Mouse (Mus musculus) lung, embryonic 14.5 days (tissue): ENCODE measurements around the gene Pdrg1. TPM values are rescaled to one million over a fixed set of nuclear protein-coding genes. Genes with fewer than 3 reads are reported as not detected.
A peak's percentile ranks its signal among the peaks of the same experiment; 100 is the strongest.

Experiments
- ATAC-seq: fragments of 200-750 bp; cut with Nextera tagmentation; 2 replicates; pipeline ENCODE4 v1.8.0; 2017; ENCODE audit warnings: mild to moderate bottlenecking, moderate TSS enrichment, moderate library complexity; ENCODE audit not compliant: insufficient read depth
- DNase-seq: peaks from one replicate; pipeline ENCODE4 v3.0.0-alpha.2; 2015
- H3K27ac ChIP-seq: fragments of 300-500 bp; sonication (generic); 2 replicates; pipeline ENCODE4 v1.5.1; 2014; ENCODE audit warnings: low read depth, mild to moderate bottlenecking, moderate library complexity
- H3K27me3 ChIP-seq: fragments of 300-500 bp; sonication (generic); 2 replicates; pipeline ENCODE4 v1.6.1; 2014; ENCODE audit warnings: low read length, control low read depth; ENCODE audit not compliant: insufficient read depth
- H3K36me3 ChIP-seq: fragments of 300-500 bp; sonication (generic); 2 replicates; pipeline ENCODE4 v1.6.1; 2014; ENCODE audit warnings: control low read depth; ENCODE audit not compliant: insufficient read depth
- H3K4me1 ChIP-seq: fragments of 300-500 bp; sonication (generic); 2 replicates; pipeline ENCODE4 v1.6.1; 2014; ENCODE audit warnings: antibody characterized with exemption, control low read depth; ENCODE audit not compliant: insufficient read depth
- H3K4me2 ChIP-seq: fragments of 300-500 bp; sonication (generic); 2 replicates; pipeline ENCODE4 v1.6.1; 2014; ENCODE audit warnings: mild to moderate bottlenecking
- H3K4me3 ChIP-seq: fragments of 300-500 bp; sonication (generic); 2 replicates; pipeline ENCODE4 v1.5.1; 2014; ENCODE audit warnings: low read depth, low read length
- H3K9ac ChIP-seq: fragments of 300-500 bp; sonication (generic); 2 replicates; pipeline ENCODE4 v1.6.1; 2014
- H3K9me3 ChIP-seq: fragments of 300-500 bp; sonication (generic); 2 replicates; pipeline ENCODE4 v1.6.1; 2016; ENCODE audit warnings: low read depth, low read length, control low read depth
- CTCF ChIP-seq: IDR thresholded peaks from 2 replicates; pipeline ENCODE4 v1.5.1; 2016; ENCODE audit warnings: antibody characterized with exemption, low read depth
- WGBS: fragments of 180-500 bp; shearing (Covaris S2); extraction: QIAGEN DNeasy Blood & Tissue Kit; methylation state at CpG from one replicate; pipeline ENCODE4 v1.1.7; 2014; 5-methylcytosine and 5-hydroxymethylcytosine counted together
- polyA plus RNA-seq: library from polyadenylated mRNA; unstranded; fragments of >200 nt; fragmentation: Nextera tagmentation; extraction: Ambion mirVana; gene quantifications from 2 replicates; pipeline ENCODE4 v1.2.1, GENCODE M21; 2014

The Pdrg1 gene
- polyA plus RNA-seq, 1 experiment from 2014 or later, result 56.8 TPM

- Histone ChIP-seq H3K9me3 (no peaks in the 10 kb centered on the region), H3K36me3 (peaks cover 11% of the 10 kb centered on the region; the same call in 1 of the 2 replicates), H3K27ac (no peak overlapping the region), H3K27me3 (no peaks in the 10 kb centered on the region), H3K4me1 (no peaks in the 10 kb centered on the region), H3K4me3 (no peak overlapping the region), H3K4me2 (no peak overlapping the region), H3K9ac (no peak overlapping the region)
- WGBS, result 75% methylated on average over 15 of the region's 15 CpGs
- ATAC-seq (no peak), DNase-seq (no peak)
- no peak for TF ChIP-seq CTCF
Observed at GRCm38 (mm10) chr2:153002492-153003248, 12.6 kb downstream of the Pdrg1 start.

GRCm38 (mm10) chr2:152997046-152997445, 18.2 kb downstream of the Pdrg1 start:
- no peak for TF ChIP-seq CTCF
- no peak for DNase-seq
- ATAC-seq, result no peak
- WGBS, result 66% methylated on average over 4 of the region's 4 CpGs
- Histone ChIP-seq H3K4me2 (no peak overlapping the region), H3K9me3 (no peaks in the 10 kb centered on the region), H3K27me3 (no peaks in the 10 kb centered on the region), H3K27ac (no peak overlapping the region), H3K4me1 (no peaks in the 10 kb centered on the region), H3K9ac (no peak overlapping the region), H3K4me3 (no peak overlapping the region), H3K36me3 (no peaks in the 10 kb centered on the region)

GRCm38 (mm10) chr2:152991529-152991928, 23.7 kb downstream of the Pdrg1 start:
- H3K4me3 ChIP-seq, result no peak overlapping the region
- WGBS, result 82% methylated on average over 9 of the region's 9 CpGs
- H3K4me2 ChIP-seq, result no peak overlapping the region
- no peak for TF ChIP-seq CTCF
- no peaks in the 10 kb centered on the region for H3K36me3 ChIP-seq
- DNase-seq (no peak), ATAC-seq (no peak)
- H3K9me3 ChIP-seq, result no peaks in the 10 kb centered on the region
- H3K4me1 ChIP-seq, result no peaks in the 10 kb centered on the region
- H3K27me3 ChIP-seq, result no peaks in the 10 kb centered on the region
- no peak overlapping the region for H3K9ac ChIP-seq
- no peak overlapping the region for H3K27ac ChIP-seq

GRCm38 (mm10) chr2:152985582-152985981, 29.6 kb downstream of the Pdrg1 start:
- Histone ChIP-seq H3K4me2 (no peak overlapping the region), H3K9ac (no peak overlapping the region), H3K27me3 (no peaks in the 10 kb centered on the region), H3K4me1 (no peaks in the 10 kb centered on the region), H3K4me3 (no peak overlapping the region), H3K36me3 (no peaks in the 10 kb centered on the region), H3K9me3 (no peaks in the 10 kb centered on the region), H3K27ac (no peak overlapping the region)
- no peak for ATAC-seq
- 57% methylated on average over 1 of the region's 1 CpGs for WGBS
- no peak for TF ChIP-seq CTCF
- no peak for DNase-seq

- WGBS, result 53% methylated on average over 3 of the region's 3 CpGs
- Histone ChIP-seq H3K27me3 (no peaks in the 10 kb centered on the region), H3K27ac (no peak overlapping the region), H3K9ac (no peak overlapping the region), H3K9me3 (no peaks in the 10 kb centered on the region), H3K4me2 (no peak overlapping the region), H3K4me1 (no peaks in the 10 kb centered on the region), H3K4me3 (no peak overlapping the region), H3K36me3 (no peaks in the 10 kb centered on the region)
- DNase-seq (no peak), ATAC-seq (no peak)
- no peak for TF ChIP-seq CTCF
Observed at GRCm38 (mm10) chr2:152976991-152977390, 38.2 kb downstream of the Pdrg1 start.

- Histone ChIP-seq H3K27ac (no peak overlapping the region), H3K4me3 (no peak overlapping the region), H3K4me2 (no peak overlapping the region), H3K27me3 (no peaks in the 10 kb centered on the region), H3K9me3 (no peaks in the 10 kb centered on the region), H3K36me3 (no peaks in the 10 kb centered on the region), H3K9ac (no peak overlapping the region), H3K4me1 (no peaks in the 10 kb centered on the region)
- ATAC-seq, result no peak
- TF ChIP-seq CTCF, result no peak
- no peak for DNase-seq
- 64% methylated on average over 4 of the region's 4 CpGs for WGBS
Observed at GRCm38 (mm10) chr2:152965555-152965954, 49.7 kb downstream of the Pdrg1 start.

- no peak for TF ChIP-seq CTCF
- Histone ChIP-seq H3K4me3 (peak within 1 kb of the TSS; percentile 44), H3K4me2 (peak within 1 kb of the TSS; percentile 76), H3K9me3 (no peaks in the 10 kb centered on the region), H3K36me3 (no peaks in the 10 kb centered on the region), H3K27ac (no peak within 1 kb of the TSS), H3K9ac (peak within 1 kb of the TSS; percentile 46; the same call in 1 of the 2 replicates), H3K27me3 (no peaks in the 10 kb centered on the region), H3K4me1 (no peaks in the 10 kb centered on the region)
- peak; percentile 90 for DNase-seq
- 2% methylated on average over 34 of the region's 34 CpGs for WGBS
- ATAC-seq, result peak; percentile 96
Observed at GRCm38 (mm10) chr2:152962091-152962793, 53.0 kb downstream of the Pdrg1 start, which contains the start of gene Ttll9. Gene Ttll9, plus strand, starts transcription at chr2:152962485.

Other genes with a start within 250 kb of the Pdrg1 start
- 102 and 103 TPM in 2 replicates for gene Bcl2l1, start 183.7 kb downstream of the Pdrg1 start, polyA plus RNA-seq
- 126 and 128 TPM in 2 replicates for gene Tpx2, start 167.5 kb downstream of the Pdrg1 start, polyA plus RNA-seq
- gene Mylk2, start 104.1 kb downstream of the Pdrg1 start, polyA plus RNA-seq, result not detected in 2 replicates
- 3.9 and 4.8 TPM in 2 replicates for gene Foxs1, start 82.2 kb downstream of the Pdrg1 start, polyA plus RNA-seq
- gene Dusp15, start 63.7 kb downstream of the Pdrg1 start, polyA plus RNA-seq, result 0.14 TPM in 1 of 2 replicates, not detected in the other
- 0.20 and 0.59 TPM in 2 replicates for gene Ttll9, start 52.9 kb downstream of the Pdrg1 start, polyA plus RNA-seq
- gene Xkr7, start 16.4 kb upstream of the Pdrg1 start, polyA plus RNA-seq, result not detected in 2 replicates
- 5.7 and 6.0 TPM in 2 replicates for gene Ccm2l, start 50.5 kb upstream of the Pdrg1 start, polyA plus RNA-seq
- 2.6 and 3.7 TPM in 2 replicates for gene Hck, start 93.0 kb upstream of the Pdrg1 start, polyA plus RNA-seq
- gene Tm9sf4, start 145.9 kb upstream of the Pdrg1 start, polyA plus RNA-seq, result 90.2 and 90.9 TPM in 2 replicates
- gene Tspyl3, start 210.0 kb upstream of the Pdrg1 start, polyA plus RNA-seq, result 6.6 and 7.5 TPM in 2 replicates
- 23.3 TPM in 2 replicates for gene Plagl2, start 226.0 kb upstream of the Pdrg1 start, polyA plus RNA-seq
- gene Pofut1, start 226.1 kb upstream of the Pdrg1 start, polyA plus RNA-seq, result 8.5 and 8.7 TPM in 2 replicates